Mouse (Mus musculus) bone marrow, adult 2 months (tissue): ENCODE data around the gene Smarca4.

Source experiments
- CTCF ChIP-seq: fragments of 200-500 bp; IDR thresholded peaks from 2 replicates; pipeline ENCODE4 v1.5.1; 2011; ENCODE audit warnings: low read length, control low read depth; ENCODE audit not compliant: control insufficient read depth, insufficient read depth
- POLR2A ChIP-seq: fragments of 200-500 bp; IDR thresholded peaks from 2 replicates; pipeline ENCODE4 v1.6.1; 2011; ENCODE audit warnings: low read depth, mild to moderate bottlenecking, control low read depth, low read length, borderline replicate concordance; ENCODE audit not compliant: control insufficient read depth

DNA sequence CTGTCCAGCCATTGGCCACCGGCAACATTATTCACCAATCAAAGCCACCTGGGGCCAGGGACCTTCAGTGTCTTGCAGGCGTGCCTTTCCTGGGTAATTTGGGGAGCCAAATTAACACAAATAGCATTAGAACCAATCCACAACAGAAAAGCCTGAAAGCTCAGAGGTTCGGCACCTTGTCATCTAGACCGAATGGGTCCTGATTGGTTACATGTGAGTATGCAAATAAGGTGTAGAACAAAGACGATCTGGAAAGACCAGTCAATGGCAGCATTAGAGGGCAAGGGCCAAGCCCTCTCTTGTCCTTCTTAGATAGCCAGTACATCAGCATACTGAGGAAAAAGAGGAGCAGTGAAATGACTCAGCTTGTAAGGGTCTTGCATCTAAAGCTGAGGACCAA is 10.1 kb upstream of the Smarca4 start:
- TF ChIP-seq CTCF (no peak), POLR2A (no peak)
